Mouse (Mus musculus): ENCODE results near the gene Tmem135. TPM values are rescaled to one million over a fixed set of nuclear protein-coding genes. Genes with fewer than 3 reads are reported as not detected.

Gene Tmem135
- polyA plus RNA-seq, 1 experiment from 2014 or later = 27.5 TPM

DNA sequence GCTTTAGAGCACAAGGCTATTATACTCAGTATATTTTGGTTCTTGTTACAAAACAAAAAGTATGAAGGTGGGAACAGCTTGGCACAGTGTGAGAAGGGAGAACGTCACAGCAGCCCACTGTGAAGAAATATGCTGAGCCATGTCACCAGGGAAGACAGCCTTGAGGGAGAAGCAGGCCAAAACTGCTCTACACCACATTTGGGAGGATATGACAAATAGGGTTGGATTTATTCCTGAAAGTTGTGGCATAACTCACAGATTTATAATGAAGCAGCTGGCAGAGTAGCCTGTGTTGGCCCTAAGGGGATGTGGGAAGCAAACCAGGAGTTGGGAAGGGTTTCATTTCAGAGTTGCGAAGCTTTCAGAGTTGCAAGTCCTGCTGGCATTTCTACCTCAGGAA lies 225.4 kb downstream of the Tmem135 start:
- H3K9me3 ChIP-seq (ENCODE audit: control insufficient read depth, low read length) = no peaks in the 10 kb centered on the region
- H3K36me3 ChIP-seq (ENCODE audit: control insufficient read depth, insufficient read depth) = no peaks in the 10 kb centered on the region
- H3K9ac ChIP-seq (replicated peaks; ENCODE audit: low read depth, low read length) = no peak overlapping the region
- ATAC-seq = peak; percentile 67; the same call in 1 of the 2 replicates
- no peaks in the 10 kb centered on the region for H3K27me3 ChIP-seq (replicated peaks; ENCODE audit: control insufficient read depth, insufficient read depth, low read length)
- no peaks in the 10 kb centered on the region for H3K4me1 ChIP-seq (replicated peaks; ENCODE audit: control insufficient read depth, insufficient read depth, low read length)
- H3K4me3 ChIP-seq (replicated peaks; ENCODE audit: low read length) = no peak overlapping the region
- no peak overlapping the region for H3K27ac ChIP-seq (ENCODE audit: low read length)
- WGBS = 66% methylated on average over 2 of the region's 2 CpGs
- no peak overlapping the region for H3K4me2 ChIP-seq (ENCODE audit: low read length)

DNA sequence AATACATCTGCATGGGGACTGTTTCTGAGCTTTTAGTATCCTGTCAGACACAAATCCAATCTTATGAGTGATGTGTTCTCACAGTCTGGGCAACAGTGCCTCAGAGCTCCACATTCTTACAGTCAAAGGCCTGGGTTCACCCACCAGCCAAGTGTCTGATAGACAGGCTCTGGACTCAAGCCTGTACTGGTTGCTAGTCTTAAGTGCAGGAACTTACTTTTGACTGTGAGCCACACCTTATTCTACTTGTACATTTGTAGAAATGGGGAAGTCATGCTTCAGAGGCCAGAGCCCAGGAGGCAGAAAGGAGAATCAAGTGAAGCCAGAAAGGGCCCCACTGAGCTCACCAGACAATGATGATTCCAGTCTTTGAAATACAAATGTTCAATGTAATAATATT lies 226.1 kb downstream of the Tmem135 start:
- Histone ChIP-seq H3K4me1 (replicated peaks; ENCODE audit: control insufficient read depth, insufficient read depth, low read length) (no peaks in the 10 kb centered on the region), H3K9me3 (ENCODE audit: control insufficient read depth, low read length) (no peaks in the 10 kb centered on the region), H3K9ac (replicated peaks; ENCODE audit: low read depth, low read length) (no peak overlapping the region), H3K4me2 (ENCODE audit: low read length) (no peak overlapping the region), H3K4me3 (replicated peaks; ENCODE audit: low read length) (no peak overlapping the region), H3K36me3 (ENCODE audit: control insufficient read depth, insufficient read depth) (no peaks in the 10 kb centered on the region), H3K27ac (ENCODE audit: low read length) (no peak overlapping the region), H3K27me3 (replicated peaks; ENCODE audit: control insufficient read depth, insufficient read depth, low read length) (no peaks in the 10 kb centered on the region)
- no peak for ATAC-seq

DNA sequence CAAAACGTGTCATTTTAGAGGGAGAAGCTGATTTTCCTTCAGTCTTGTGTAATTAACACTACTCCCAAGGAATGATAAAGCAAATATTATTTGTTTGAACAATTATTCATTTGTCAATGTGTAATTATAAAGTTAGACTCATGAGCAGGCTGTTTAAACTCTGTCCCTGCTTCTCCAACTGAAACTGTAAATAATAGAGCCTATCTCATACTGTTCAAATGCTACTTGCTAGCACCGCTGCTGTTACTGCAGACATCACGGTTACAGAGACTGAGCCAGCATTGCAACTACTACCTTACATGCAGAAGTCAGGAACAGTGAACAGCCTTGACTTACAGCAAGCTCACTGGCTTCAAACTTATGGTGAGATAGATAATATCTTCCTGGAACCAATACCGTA lies 229.6 kb downstream of the Tmem135 start:
- Histone ChIP-seq H3K27ac (ENCODE audit: low read length) (no peak overlapping the region), H3K4me2 (ENCODE audit: low read length) (no peak overlapping the region), H3K27me3 (replicated peaks; ENCODE audit: control insufficient read depth, insufficient read depth, low read length) (no peaks in the 10 kb centered on the region), H3K4me1 (replicated peaks; ENCODE audit: control insufficient read depth, insufficient read depth, low read length) (no peaks in the 10 kb centered on the region), H3K9ac (replicated peaks; ENCODE audit: low read depth, low read length) (no peak overlapping the region), H3K36me3 (ENCODE audit: control insufficient read depth, insufficient read depth) (no peaks in the 10 kb centered on the region), H3K4me3 (replicated peaks; ENCODE audit: low read length) (no peak overlapping the region), H3K9me3 (ENCODE audit: control insufficient read depth, low read length) (no peaks in the 10 kb centered on the region)
- WGBS = 86% methylated on average over 4 of the region's 4 CpGs
- no peak for ATAC-seq

DNA sequence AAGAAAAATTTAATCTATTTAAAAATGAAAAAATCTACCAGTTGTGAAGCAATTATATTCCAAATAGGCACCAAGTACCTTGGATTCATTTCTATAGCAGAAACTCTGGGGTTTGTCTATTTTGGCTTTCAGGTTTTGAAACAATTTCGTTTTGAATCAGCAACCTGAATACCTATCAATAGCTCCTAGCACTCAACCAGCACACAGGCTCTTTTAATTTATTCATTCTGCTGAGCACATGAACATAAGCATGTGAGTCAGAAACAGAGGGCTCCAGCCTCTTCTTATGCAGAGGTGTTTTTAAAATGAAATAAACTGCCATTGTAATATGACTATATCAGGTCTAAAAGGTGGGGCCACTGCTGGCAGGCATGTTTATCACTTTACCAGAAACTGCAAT lies 231.0 kb downstream of the Tmem135 start:
- H3K27me3 ChIP-seq (replicated peaks; ENCODE audit: control insufficient read depth, insufficient read depth, low read length) = no peaks in the 10 kb centered on the region
- H3K4me3 ChIP-seq (replicated peaks; ENCODE audit: low read length) = no peak overlapping the region
- H3K4me1 ChIP-seq (replicated peaks; ENCODE audit: control insufficient read depth, insufficient read depth, low read length) = no peaks in the 10 kb centered on the region
- no peaks in the 10 kb centered on the region for H3K36me3 ChIP-seq (ENCODE audit: control insufficient read depth, insufficient read depth)
- no peak overlapping the region for H3K9ac ChIP-seq (replicated peaks; ENCODE audit: low read depth, low read length)
- H3K9me3 ChIP-seq (ENCODE audit: control insufficient read depth, low read length) = no peaks in the 10 kb centered on the region
- no peak overlapping the region for H3K4me2 ChIP-seq (ENCODE audit: low read length)
- 45% methylated on average over 1 of the region's 1 CpGs for WGBS
- no peak for ATAC-seq
- H3K27ac ChIP-seq (ENCODE audit: low read length) = no peak overlapping the region

DNA sequence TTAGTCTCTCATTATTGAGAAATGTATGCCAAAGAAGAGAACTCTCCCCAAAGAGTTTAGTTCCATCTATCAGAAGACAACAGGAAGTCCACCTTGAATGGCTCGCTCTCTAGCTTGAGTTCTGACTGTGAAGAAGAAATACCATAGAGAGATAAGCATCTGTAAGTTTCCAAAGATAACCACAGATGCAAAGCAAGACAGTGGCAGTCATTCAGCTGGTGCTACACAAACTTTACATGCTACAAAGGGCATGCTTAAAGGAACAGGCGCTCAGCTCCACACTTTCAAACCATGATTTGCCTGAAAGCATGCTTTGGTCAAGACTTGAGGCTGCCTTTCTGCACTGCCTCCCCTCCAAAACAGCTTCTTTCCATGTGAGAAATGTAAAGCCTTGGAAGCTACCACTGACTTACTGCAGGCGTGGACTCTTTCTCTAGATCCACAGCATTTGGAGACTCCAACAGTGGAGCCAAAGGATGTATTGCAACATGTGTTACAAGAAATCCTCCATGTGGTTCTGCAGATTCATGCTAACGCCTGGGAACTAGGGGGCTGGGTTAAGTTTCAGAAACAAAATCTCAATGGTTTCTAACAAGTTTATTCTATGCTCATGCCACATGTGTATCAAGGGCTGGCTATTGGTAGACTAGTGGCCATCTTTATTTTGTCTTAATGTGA lies 232.1 kb downstream of the Tmem135 start:
- 85% methylated on average over 4 of the region's 4 CpGs for WGBS
- Histone ChIP-seq H3K36me3 (ENCODE audit: control insufficient read depth, insufficient read depth) (no peaks in the 10 kb centered on the region), H3K4me2 (ENCODE audit: low read length) (no peak overlapping the region), H3K27me3 (replicated peaks; ENCODE audit: control insufficient read depth, insufficient read depth, low read length) (no peaks in the 10 kb centered on the region), H3K9ac (replicated peaks; ENCODE audit: low read depth, low read length) (no peak overlapping the region), H3K4me3 (replicated peaks; ENCODE audit: low read length) (no peak overlapping the region), H3K9me3 (ENCODE audit: control insufficient read depth, low read length) (no peaks in the 10 kb centered on the region), H3K4me1 (replicated peaks; ENCODE audit: control insufficient read depth, insufficient read depth, low read length) (no peaks in the 10 kb centered on the region), H3K27ac (ENCODE audit: low read length) (no peak overlapping the region)
- no peak for ATAC-seq

DNA sequence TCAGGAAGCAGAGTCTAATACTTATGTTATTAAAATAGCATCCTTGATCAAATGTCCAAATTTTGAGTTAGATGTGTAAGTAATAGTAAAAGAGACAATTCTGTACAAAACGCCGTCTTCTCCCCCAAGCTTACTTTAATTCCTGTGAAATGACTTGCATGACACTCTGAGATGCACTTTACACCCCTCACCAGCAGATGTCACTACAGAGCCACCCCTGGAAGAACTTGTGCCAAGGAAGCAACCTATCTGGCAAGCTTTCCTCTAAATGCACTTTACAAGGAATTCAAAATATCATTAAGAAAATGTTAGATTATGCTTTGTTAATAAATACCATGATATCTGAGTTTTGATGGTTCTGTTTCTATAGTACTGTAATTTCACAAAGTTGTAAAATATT lies 235.4 kb downstream of the Tmem135 start:
- Histone ChIP-seq H3K27me3 (replicated peaks; ENCODE audit: control insufficient read depth, insufficient read depth, low read length) (no peaks in the 10 kb centered on the region), H3K4me2 (ENCODE audit: low read length) (no peak overlapping the region), H3K9me3 (ENCODE audit: control insufficient read depth, low read length) (no peaks in the 10 kb centered on the region), H3K4me3 (replicated peaks; ENCODE audit: low read length) (no peak overlapping the region), H3K36me3 (ENCODE audit: control insufficient read depth, insufficient read depth) (no peaks in the 10 kb centered on the region), H3K9ac (replicated peaks; ENCODE audit: low read depth, low read length) (no peak overlapping the region), H3K4me1 (replicated peaks; ENCODE audit: control insufficient read depth, insufficient read depth, low read length) (no peaks in the 10 kb centered on the region), H3K27ac (ENCODE audit: low read length) (no peak overlapping the region)
- peak; percentile 49; the same call in 1 of the 2 replicates for ATAC-seq
- WGBS = 15% methylated on average over 2 of the region's 2 CpGs

DNA sequence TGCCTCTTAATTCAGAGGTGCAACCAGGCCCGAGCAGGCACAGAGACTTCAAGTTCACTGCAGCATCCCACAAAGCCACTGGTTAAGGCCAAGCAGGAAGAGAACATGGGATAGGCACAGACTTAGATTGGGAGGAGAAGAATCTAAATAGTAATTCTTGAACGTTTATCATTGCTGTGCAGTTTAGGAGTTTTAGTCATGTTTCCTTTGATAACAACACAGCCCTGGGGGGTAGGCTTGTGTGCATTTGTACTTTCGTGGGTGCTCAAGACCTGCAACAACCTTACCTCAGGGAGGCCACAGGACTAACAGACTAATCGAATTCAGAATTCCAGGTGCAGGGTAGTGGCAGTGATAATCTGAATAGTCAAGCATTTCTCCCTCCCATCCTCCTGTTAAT lies 238.5 kb downstream of the Tmem135 start:
- no peak for ATAC-seq
- H3K4me2 ChIP-seq (ENCODE audit: low read length) = no peak overlapping the region
- no peaks in the 10 kb centered on the region for H3K9me3 ChIP-seq (ENCODE audit: control insufficient read depth, low read length)
- no peaks in the 10 kb centered on the region for H3K27me3 ChIP-seq (replicated peaks; ENCODE audit: control insufficient read depth, insufficient read depth, low read length)
- no peak overlapping the region for H3K9ac ChIP-seq (replicated peaks; ENCODE audit: low read depth, low read length)
- 0 out of 2 replicates have a peak, but pooled peaks cover 3% of the 10 kb centered on the region for H3K4me1 ChIP-seq (replicated peaks; ENCODE audit: control insufficient read depth, insufficient read depth, low read length)
- no peak overlapping the region for H3K27ac ChIP-seq (ENCODE audit: low read length)
- H3K36me3 ChIP-seq (ENCODE audit: control insufficient read depth, insufficient read depth) = no peaks in the 10 kb centered on the region
- 69% methylated on average over 4 of the region's 4 CpGs for WGBS
- no peak overlapping the region for H3K4me3 ChIP-seq (replicated peaks; ENCODE audit: low read length)

DNA sequence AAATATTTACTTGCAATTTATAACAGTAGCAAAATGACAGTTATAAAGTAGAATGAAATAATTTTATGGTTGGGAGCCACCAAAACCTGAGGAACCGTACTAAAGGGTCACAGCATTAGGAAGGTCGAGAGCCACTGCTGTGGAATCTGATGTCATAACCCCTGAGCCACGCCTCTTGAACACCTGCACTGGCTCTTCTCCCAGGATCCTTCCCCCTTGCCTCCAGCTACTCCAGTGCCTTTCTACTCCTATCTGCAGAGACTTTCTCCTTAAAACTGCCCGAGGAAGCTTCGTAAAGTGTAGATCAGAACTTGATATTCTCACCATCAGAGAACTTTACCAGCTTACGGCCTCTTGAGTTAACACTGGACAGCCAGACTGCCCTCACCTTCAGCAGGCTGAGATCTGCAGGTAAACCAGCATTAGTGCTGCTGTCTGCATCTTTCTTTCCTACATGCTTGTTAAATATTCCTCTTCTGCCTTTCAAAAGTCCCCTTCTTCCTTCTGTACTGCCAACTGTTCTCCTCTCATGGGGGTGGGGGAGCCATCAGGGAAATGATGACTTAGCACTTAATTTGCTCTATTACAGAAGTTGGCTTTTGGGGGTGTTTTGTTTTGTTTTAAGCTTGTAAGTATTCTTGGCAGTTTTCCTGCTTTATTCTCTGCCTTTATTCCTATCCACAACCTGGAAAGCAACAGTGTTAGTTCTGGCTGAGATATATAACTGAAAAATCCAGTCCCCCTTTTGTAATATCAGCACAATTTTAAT lies 242.2 kb downstream of the Tmem135 start:
- H3K4me2 ChIP-seq (ENCODE audit: low read length) = no peak overlapping the region
- no peak overlapping the region for H3K27ac ChIP-seq (ENCODE audit: low read length)
- 0 out of 2 replicates have a peak, but pooled peaks cover 3% of the 10 kb centered on the region for H3K4me1 ChIP-seq (replicated peaks; ENCODE audit: control insufficient read depth, insufficient read depth, low read length)
- no peak overlapping the region for H3K4me3 ChIP-seq (replicated peaks; ENCODE audit: low read length)
- H3K9me3 ChIP-seq (ENCODE audit: control insufficient read depth, low read length) = no peaks in the 10 kb centered on the region
- H3K36me3 ChIP-seq (ENCODE audit: control insufficient read depth, insufficient read depth) = no peaks in the 10 kb centered on the region
- 86% methylated on average over 6 of the region's 6 CpGs for WGBS
- no peak overlapping the region for H3K9ac ChIP-seq (replicated peaks; ENCODE audit: low read depth, low read length)
- H3K27me3 ChIP-seq (replicated peaks; ENCODE audit: control insufficient read depth, insufficient read depth, low read length) = no peaks in the 10 kb centered on the region
- 0 out of 2 replicates have a peak, but pooled peaks have one; percentile 15 for ATAC-seq

DNA sequence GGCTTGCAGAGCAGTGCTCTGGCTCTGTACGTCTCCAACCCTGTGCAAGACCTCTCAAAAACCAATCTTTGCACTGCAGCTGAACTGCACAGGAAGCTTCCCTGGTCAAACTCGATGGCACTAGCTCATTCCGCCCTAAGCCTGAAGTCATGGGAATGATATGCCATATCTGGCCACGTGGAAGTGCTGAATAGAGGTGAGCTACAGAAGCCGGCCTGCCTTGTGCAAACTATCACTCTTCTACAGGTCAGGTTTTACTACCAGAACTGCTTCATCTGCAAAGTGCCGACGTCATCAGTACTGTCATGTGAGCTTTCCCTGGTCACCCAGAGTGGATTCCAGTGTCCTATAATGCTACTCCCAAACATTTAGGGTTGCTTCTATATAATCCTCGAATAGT lies 246.7 kb downstream of the Tmem135 start:
- Histone ChIP-seq H3K4me3 (replicated peaks; ENCODE audit: low read length) (no peak overlapping the region), H3K27ac (ENCODE audit: low read length) (no peak overlapping the region), H3K36me3 (ENCODE audit: control insufficient read depth, insufficient read depth) (no peaks in the 10 kb centered on the region), H3K27me3 (replicated peaks; ENCODE audit: control insufficient read depth, insufficient read depth, low read length) (no peaks in the 10 kb centered on the region), H3K4me2 (ENCODE audit: low read length) (no peak overlapping the region), H3K4me1 (replicated peaks; ENCODE audit: control insufficient read depth, insufficient read depth, low read length) (0 out of 2 replicates have a peak, but pooled peaks cover 3% of the 10 kb centered on the region), H3K9me3 (ENCODE audit: control insufficient read depth, low read length) (no peaks in the 10 kb centered on the region), H3K9ac (replicated peaks; ENCODE audit: low read depth, low read length) (no peak overlapping the region)
- 90% methylated on average over 8 of the region's 8 CpGs for WGBS
- ATAC-seq = no peak

Data from forebrain, embryonic 16.5 days (tissue).